Mouse (Mus musculus): ENCODE data around the gene Drosha. TPM values are rescaled to one million over a fixed set of nuclear protein-coding genes. Genes with fewer than 3 reads are reported as not detected.

The Drosha gene
- polyA plus RNA-seq, 1 experiment from 2014 or later, result 25.2 TPM

Small RNA genes lying within 50 kb of the gene (microRNA-seq; reads per million reads assigned to microRNA genes)
- gene Gm47288, result not detected

Other genes with a start within 250 kb of the Drosha start
- 9.1 and 10.7 TPM in 2 replicates for gene Pdzd2, start 84.9 kb upstream of the Drosha start, polyA plus RNA-seq (2015; fragmentation: Nextera tagmentation; extraction: Ambion mirVana)
- gene 6030458C11Rik, start 166 bp upstream of the Drosha start, polyA plus RNA-seq (2015; fragmentation: Nextera tagmentation; extraction: Ambion mirVana), result 22.6 and 28.9 TPM in 2 replicates

Measured in intestine, embryonic 16.5 days (tissue).